Mouse (Mus musculus): Measurements from ENCODE around the gene Adgrb3.

DNA sequence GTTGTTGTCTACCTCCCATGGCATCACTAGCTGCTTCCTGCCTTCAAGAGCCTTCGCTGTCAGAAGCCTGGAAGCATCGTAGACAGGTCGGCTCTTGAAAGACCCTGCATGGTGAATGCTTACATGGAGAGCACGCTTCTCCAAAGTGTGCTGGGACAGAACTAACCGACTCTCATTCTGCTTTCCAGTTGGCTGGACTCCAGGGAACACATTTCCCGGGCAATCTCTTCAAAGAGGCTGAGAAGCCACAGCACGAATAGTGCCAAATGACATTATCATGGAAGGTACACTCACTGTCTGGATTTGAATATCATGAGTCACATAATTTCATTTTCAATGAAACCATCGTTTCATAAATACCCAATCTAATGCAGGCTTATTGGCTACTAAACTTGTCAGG, 548.0 kb downstream of the Adgrb3 start:
- TF ChIP-seq POLR2A (IDR thresholded peaks at IDR 0.05; ENCODE audit: insufficient read depth, low read depth, low read length) (no peak), CTCF (IDR thresholded peaks at IDR 0.05; ENCODE audit: insufficient read depth, low read depth, low read length) (no peak)

Measured in olfactory bulb, adult 2 months (tissue).